Mouse (Mus musculus) c-Kit-positive CD71-negative TER-119-negative erythroid progenitor cells, embryonic 14.5 days (primary cell): ENCODE measurements at regions not wholly inside any gene's neighbourhood (a gene's known extent, or its start where the extent isn't known, plus 50 kb on each side); places are given as distances from the start of the nearest gene placed in this dataset.

Experiments used
- DNase-seq: peaks from one replicate; pipeline ENCODE4 v3.0.0-alpha.2; 2013; ENCODE audit warnings: low read depth

DNA sequence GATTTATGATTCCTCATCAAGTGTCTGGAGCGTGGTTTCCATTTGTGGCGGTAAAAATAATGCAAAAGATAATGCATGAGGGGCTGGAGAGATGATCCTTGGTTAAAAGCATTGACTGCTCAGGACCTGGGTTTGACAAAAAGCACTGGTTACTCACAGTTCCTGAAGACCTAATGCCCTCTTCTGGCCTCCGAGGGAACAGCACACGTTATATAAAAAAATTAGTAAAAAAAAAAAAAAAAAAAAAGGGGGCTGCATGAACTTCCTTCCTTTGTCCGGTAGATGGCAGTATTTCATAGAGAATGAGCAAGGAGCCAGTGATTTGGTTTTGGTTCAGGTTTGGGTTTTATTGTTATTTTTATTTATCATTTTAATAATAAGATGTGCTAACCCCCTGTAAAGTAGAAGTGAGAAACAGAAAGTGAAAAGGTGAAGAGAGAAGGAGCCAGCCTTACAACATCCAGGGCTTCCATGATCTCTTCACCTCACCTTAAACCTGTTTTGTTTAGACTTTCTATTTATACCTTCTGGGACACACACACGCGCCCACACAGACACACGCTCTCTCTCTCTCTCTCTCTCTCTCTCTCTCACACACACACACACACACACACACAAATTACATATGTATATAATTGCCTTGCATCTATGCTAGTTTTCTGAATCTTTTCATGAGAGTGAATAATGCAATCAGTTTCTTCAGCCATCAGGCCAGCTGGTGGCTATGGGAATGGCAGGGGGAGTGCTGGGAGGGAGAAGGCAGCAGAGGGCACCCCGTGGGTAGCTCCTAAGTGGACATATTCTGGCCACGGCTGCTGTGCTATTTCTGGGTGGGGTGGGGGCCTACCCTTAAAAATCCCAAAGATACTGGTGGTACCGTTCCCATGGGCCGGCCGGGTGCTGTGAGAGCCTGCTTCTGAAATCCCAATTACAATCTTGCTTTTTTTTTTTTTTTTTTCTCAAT, 230.0 kb downstream of the Poteg start:
- peak; percentile 18 for DNase-seq

- peak; percentile 12 for DNase-seq
Observed at GRCm38 (mm10) chr8:27679164-27679563, 231.7 kb downstream of the Poteg start.

DNA sequence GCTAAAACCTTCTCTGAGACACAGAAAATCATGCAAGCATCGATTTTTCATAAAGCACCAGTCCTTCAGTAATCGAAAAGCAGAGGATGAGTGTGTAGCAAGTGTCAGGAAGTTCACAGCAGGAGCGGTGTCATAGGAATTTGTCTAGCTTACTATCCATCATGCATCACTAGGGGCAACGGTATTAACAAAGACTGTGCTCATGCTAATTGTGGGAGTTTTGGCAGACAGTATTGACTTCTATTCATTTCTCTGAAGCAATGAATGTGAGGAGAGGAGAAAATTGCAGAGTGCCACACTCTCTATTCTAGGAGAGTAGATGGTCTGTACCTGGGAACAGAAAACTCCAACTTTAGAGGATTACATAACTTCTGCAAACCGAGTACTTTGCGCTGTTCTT, 274.5 kb downstream of the Poteg start:
- no peak for DNase-seq

- no peak for DNase-seq
Observed at GRCm38 (mm10) chr8:27770296-27770695, 322.8 kb downstream of the Poteg start.

DNA sequence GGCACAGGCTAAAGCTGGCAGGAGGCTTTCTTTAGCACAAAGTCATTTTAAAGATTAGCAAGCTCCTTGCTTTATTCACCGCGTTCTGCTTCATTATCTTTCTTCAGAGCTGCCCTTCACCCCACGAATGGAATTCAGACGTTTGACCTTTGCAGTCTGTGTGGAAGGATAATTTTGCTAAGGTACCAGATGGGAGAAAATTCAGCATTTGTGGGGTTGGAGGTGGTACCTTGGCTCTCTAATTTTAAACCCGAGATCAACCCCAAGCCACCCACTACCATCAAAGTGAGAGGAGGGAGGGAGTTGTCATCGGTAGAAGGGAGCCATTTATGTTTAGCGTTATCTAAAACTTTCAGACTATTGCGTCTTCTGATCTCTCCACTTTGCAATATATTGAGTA, 323.3 kb downstream of the Poteg start:
- no peak for DNase-seq

DNA sequence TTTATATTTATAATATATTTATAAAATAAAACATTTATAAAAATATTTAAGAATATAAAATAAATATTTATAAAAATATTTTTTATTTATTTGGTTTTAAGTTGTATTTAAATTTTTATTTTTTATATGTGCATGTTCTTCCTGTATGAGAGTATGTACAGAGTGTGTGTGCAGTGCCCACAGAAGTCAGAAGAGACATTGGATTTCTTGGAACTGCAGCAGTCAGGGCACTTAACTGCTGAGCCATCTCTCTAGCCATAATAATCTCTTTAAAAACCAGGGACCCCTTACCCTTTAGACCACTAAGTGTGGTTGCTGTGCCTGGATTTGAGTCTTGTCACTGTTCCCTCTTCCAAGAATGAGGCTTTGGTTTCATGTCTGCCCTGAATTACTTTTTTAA, 323.8 kb downstream of the Poteg start:
- no peak for DNase-seq

- no peak for DNase-seq
Observed at GRCm38 (mm10) chr8:27778982-27779381, 331.5 kb downstream of the Poteg start.
